Mouse (Mus musculus) left cerebral cortex, adult 2 months (tissue): ENCODE measurements at regions not wholly inside any gene's neighbourhood (a gene's known extent, or its start where the extent isn't known, plus 50 kb on each side); places are given as distances from the start of the nearest gene placed in this dataset.
A peak's percentile ranks its signal among the peaks of the same experiment; 100 is the strongest.

Source experiments
- DNase-seq, 2 experiments: peaks; one replicate each; pipeline ENCODE4 v3.0.0; 2021 to 2022; ENCODE audit warnings: low spot score in 2 of 2, mixed read lengths in 1 of 2; ENCODE audit errors: extremely low spot score in 1 of 2
- H3K27ac ChIP-seq: fragments of 200-600 bp; 2 replicates; pipeline ENCODE4 v1.8.1; 2022
- H3K4me3 ChIP-seq: fragments of 200-600 bp; 2 replicates; pipeline ENCODE4 v1.8.1; 2022
- CTCF ChIP-seq: fragments of 200-600 bp; IDR thresholded peaks from 2 replicates; pipeline ENCODE4 v1.8.1; 2022; ENCODE audit warnings: antibody characterized with exemption, mild to moderate bottlenecking, moderate library complexity
- intact Hi-C: fragments of 180-260 bp; cut with DNase I; formaldehyde crosslinking; loops from one replicate; pipeline ENCODE4 v1.15.1; 2025

DNA sequence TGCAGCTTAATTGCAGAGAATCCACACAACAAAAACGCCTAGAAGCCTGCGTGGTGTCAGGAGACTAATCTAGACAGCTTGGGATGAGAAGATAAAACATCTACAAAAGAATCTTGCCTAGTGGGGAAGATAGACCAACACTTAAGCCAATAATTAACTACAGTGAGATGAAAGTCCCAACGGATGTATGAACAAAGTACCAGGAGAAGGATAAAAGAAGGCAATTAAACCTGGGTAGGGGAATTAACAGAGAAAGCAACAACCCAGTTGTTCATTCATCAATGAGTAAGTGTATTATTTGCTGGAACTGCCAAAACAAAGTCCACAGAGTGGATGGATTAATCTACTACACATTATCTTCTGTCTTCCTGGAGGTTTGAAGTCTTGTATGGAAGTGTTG lies 99.8 kb downstream of the Olfm4 start:
- intact Hi-C loops, result no loop called here
- Histone ChIP-seq H3K27ac (no peak overlapping the region), H3K4me3 (no peak overlapping the region)
- no peak for TF ChIP-seq CTCF
- no peak for DNase-seq

DNA sequence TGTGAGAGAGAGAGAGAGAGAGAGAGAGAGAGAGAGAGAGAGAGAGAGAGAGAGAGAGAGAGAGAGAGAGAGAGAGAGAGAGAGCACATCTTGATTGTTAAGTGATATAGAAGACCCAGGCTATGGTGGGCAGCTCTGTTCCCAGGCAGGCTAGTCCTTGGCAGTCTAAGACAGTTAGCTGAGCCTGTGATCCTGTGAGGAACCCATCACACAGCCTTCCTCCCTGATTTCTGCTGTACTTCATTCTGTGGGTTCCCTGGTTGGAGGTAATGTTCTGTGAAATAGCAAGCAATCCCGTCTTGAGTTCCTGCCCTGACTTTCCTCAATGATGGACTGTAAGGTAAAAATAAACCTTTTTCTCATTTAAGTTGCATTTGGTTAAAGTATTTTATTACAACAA lies 113.4 kb downstream of the Olfm4 start:
- no peak overlapping the region for H3K4me3 ChIP-seq
- intact Hi-C loops, result no loop called here

DNA sequence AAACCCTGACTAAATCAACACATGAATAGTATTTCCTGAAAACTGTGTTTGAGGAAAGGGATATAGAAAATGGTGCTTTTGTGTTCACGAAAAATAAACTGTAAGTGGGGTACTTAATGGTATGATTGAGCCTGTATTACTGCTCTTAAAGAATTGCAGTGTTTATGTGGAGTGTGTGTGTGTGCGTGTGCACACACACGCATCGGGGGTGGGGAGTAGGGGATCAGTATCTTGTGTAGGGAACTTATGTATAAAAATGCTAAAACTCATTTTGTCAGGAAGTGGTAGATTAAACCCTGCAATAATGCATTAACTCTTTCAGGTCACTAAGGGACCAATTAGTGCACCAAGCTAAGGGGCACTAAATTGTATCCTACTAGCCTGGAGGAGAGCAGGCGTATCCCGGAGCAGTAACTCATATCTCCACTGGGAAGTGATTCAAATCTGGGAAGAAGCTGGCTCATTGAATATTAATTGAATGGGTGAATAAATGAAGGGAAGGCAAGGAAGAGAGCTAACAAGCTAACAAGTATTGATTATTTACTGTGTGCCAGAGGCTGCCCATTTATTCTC lies 129.3 kb downstream of the Olfm4 start:
- intact Hi-C loops, result no loop called here
- no peak for TF ChIP-seq CTCF
- Histone ChIP-seq H3K4me3 (no peak overlapping the region), H3K27ac (no peak overlapping the region)
- no peak for DNase-seq

More for the DNA sequence above, 113.4 kb downstream of the Olfm4 start:
- no peak for TF ChIP-seq CTCF
- DNase-seq, result no peak
- H3K27ac ChIP-seq, result no peak overlapping the region

DNA sequence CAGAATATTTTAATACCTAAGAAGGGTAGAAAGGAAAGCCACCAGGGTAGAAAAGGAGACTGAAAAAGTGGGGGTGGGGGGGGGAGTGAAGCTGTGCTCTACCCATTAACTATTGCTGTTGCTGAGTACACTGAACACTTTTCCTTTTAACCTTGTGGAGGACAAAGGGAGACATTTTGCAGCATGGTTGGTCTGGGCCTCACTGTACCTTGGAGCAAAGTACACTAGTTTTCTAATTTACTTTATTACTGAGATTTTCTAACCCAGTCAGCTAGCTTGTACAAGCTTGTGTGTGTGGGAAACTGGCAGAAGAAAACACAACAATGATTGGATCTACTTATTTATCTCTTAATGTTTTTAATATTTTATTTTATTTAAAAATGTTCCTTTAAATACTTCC lies 130.4 kb downstream of the Olfm4 start:
- TF ChIP-seq CTCF, result no peak
- DNase-seq, result no peak
- no peak overlapping the region for H3K4me3 ChIP-seq
- no peak overlapping the region for H3K27ac ChIP-seq
- intact Hi-C loops, result no loop called here

DNA sequence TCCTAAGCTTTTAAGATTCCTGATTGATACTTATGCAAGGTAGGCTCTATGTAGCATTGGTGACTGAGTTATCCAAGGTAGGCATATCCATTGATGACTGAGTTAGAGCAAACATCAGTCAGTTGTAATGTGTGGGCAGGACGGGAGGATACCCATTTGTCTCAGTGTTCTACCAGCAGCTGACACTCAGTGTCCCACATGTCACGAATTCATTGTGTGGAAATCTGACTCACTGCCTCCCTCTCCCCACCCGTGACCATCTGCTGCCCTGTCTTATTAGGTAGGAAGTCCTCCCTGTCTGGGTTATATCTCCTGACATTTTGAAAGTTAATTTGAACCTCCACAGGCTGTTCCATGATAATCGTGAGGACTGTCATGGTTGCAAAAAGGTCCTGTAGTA lies 141.3 kb downstream of the Olfm4 start:
- TF ChIP-seq CTCF, result no peak
- no peak for DNase-seq
- no peak overlapping the region for H3K27ac ChIP-seq
- intact Hi-C loops, result no loop called here
- no peak overlapping the region for H3K4me3 ChIP-seq

DNA sequence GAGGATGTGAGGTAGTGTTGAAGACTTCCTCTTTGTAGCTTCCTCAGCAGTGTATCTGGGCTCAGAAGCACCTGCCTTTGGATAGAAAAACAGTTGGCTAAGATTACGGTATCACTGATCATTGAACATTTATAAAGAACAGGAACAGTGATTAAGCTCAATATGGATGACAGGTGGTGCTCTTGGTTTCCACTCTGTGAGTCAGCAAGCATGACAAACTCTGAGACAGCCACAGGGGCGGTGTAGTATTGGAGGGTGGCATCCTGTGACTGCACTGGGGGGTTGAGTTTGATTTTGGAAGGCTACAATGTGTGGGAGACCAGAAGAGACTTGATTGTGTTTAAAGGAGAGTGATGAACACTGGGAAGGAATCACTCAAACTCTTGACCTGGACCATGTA lies 144.3 kb downstream of the Olfm4 start:
- Histone ChIP-seq H3K4me3 (no peak overlapping the region), H3K27ac (no peak overlapping the region)
- TF ChIP-seq CTCF, result no peak
- peak in 1 of 2 experiments; percentile 16 for DNase-seq
- intact Hi-C loops, result no loop called here

DNA sequence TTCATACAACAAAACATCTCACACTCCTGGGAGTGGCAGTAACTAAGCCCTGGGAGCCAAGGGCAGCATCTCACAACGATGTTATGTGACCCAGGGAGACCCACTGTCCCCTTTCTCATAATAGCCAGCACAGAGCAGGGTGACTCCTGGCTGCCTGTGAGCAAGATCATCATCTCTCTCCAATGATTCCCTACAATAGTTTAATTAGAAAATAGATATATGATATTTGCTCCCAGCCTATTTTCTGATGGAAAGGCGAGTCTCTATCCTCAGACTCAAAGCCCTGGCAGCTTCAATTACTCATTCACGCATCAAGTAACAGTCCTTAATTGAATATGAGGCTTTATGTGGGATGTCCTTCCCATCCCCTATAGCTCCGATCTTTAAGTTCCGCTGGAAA lies 153.7 kb downstream of the Olfm4 start:
- no peak overlapping the region for H3K4me3 ChIP-seq
- intact Hi-C loops, result no loop called here
- H3K27ac ChIP-seq, result no peak overlapping the region
- no peak for TF ChIP-seq CTCF
- DNase-seq, result no peak

DNA sequence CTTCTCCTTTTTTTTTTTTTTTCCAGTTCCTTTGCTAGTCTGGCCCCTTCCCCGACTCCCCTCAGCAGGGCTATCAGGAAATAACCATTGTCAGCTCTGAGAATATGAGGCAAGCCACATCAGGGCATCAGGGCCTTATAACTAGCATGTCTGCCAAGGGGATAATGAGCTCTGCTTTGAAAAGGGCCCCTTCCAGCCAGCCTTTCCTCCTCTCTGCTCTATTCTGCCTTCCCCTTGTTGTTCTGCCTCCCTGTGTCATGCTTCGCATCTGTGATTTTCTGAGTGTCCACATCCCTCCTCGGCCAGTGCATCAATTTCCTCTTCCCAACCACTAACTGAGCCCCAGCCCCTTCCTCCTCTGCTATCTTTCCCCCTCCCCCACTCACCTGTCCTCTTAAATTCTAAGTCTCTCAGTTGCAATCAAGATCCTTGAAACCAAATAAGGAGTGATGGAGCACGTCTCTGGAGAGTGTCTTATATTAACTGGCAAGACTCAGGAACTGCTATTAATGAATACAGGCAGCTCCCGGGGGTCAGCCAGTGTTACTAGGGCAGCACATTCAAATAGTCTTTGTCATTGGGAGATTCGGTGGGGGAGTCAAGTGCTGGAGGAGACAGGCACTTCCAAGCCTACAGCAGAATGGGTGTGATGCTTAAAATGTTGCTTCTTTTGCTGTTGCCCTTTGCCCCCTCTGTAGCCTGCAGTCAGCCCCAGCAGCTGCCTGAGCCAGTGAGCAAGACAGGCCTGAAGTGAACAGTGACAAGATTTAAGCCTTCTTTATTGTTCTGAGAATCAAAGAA lies 155.3 kb downstream of the Olfm4 start:
- H3K27ac ChIP-seq, result no peak overlapping the region
- no peak for DNase-seq

DNA sequence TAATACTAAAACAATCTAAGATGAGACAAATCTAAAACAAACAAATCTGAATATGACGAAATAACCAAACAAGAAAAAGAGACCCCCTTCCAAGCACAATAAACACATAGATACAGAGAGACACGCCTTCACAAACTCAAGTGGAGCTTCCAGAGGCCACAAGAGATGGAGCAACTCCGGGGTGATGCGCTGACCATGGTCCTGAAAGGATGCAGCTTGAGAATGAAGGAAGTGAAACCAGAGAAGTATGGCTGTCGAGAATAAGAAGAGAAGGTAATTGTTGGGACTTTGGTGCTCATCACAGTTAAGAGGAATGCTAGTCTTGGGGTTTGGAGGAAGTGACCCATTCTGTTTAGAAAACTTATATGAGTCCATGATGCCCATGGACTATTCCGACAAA lies 173.1 kb downstream of the Olfm4 start:
- no peak for TF ChIP-seq CTCF

More for the DNA sequence above, 155.3 kb downstream of the Olfm4 start:
- intact Hi-C loops, result no loop called here
- TF ChIP-seq CTCF, result no peak
- no peak overlapping the region for H3K4me3 ChIP-seq

DNA sequence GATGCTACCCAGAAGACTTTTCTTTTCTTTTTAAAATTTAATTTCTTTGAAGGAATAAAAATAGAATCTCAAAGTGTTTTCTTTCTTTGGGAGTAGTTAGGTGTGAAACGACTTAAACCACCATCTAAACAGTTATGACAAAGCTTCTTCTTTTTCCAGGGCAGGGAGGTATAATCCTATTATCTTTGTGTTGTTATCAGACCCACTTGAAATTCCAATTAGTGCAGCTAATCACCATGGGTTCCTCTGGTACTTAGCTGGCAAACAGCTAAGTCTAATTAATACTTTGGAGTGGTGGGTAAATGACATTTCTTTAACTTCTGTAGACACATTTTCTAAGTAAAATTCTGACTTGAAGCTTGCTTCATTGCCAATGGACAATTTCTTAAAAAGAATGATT lies 185.3 kb downstream of the Olfm4 start:
- intact Hi-C loops, result no loop called here

More for the DNA sequence above, 173.1 kb downstream of the Olfm4 start:
- H3K27ac ChIP-seq, result no peak overlapping the region
- no peak overlapping the region for H3K4me3 ChIP-seq
- intact Hi-C loops, result no loop called here
- no peak for DNase-seq

DNA sequence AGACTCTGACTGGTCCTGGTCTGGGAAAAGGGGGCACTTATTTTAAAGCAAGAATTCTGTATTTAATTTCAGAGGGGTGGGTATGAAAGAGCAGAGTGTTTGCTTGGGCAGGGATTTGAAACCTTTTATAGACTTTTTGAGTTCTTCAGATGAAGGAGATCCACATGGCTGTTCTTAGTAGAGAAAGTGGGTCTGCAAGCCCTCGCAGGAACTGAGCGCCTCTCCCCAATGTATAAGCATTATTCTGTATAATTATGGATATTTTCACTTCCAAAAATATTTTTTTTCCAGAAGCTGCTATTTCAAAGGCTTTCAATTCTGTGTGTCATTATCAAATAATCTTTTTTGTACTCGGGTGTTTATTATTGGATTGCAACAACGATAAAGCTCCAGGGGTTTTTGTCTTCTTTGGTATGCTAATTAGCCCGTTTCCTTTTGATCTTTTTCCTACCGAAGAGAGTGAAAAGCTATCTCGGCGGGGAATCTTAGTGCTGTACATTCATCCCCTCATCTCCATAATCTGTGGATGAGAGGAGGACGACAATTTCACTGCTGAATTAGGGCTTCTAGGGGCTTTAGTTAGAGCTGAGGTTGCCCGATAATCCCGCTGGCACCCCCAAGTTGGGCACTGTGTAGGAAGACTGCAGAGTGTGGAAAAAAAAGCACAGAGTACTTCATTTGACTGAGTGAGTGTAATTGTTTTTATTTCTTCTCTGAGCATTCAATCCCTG lies 186.7 kb downstream of the Olfm4 start:
- no peak for DNase-seq
- no peak overlapping the region for H3K27ac ChIP-seq
- TF ChIP-seq CTCF, result no peak
- intact Hi-C loops, result no loop called here
- no peak overlapping the region for H3K4me3 ChIP-seq

More for the DNA sequence above, 185.3 kb downstream of the Olfm4 start:
- Histone ChIP-seq H3K4me3 (no peak overlapping the region), H3K27ac (no peak overlapping the region)
- TF ChIP-seq CTCF, result no peak
- no peak for DNase-seq

DNA sequence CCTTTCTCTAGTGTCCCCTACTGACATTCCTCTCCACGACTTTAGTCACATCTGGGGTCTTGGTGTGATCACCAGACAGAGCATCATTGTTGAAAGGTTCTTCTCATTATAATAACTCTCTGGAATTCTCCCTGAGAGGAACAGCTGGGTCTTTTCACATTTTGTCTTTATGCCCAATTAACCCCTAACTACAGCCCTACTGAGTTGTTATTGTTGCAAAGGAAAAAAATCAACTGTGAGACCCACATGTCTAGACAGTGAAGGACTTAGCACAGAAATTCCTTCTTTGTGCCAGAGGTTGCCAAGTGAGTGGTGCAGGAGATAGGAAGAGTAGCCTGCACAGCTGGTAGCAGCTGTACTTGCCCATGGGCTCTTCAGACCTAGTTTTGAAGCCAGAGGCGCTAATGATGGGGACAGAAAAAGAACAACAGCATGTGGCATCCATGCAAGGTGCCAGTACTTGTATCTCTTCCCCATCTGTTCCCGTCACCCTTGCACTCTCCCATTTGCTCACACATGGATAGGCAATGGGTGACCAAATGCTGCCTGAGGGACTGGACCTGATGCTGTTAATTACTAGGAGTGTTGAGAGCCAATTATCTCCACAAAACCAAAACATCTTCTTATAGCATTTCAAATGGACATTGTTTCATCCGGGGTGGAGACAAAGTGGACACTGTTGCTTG lies 189.1 kb downstream of the Olfm4 start:
- TF ChIP-seq CTCF, result no peak
- Histone ChIP-seq H3K27ac (no peak overlapping the region), H3K4me3 (no peak overlapping the region)
- intact Hi-C loops, result no loop called here
- DNase-seq, result no peak
